Mouse (Mus musculus) skeletal muscle tissue, adult 2 months (tissue): ENCODE data around the gene Defb45.

Experiments used
- DNase-seq: peaks from one replicate; pipeline ENCODE4 v3.0.0-alpha.2; 2012; ENCODE audit warnings: low read depth, low spot score

The Defb45 gene

GRCm38 (mm10) chr2:152608719-152609118, 9.5 kb upstream of the Defb45 start:
- DNase-seq, result no peak

- DNase-seq, result no peak
Measured at GRCm38 (mm10) chr2:152607746-152608145, 8.5 kb upstream of the Defb45 start.

GRCm38 (mm10) chr2:152604057-152604456, 4.9 kb upstream of the Defb45 start, which contains the start of gene Defb36:
Gene Defb36 (plus strand): TSS chr2:152604327.
- no peak for DNase-seq

- no peak for DNase-seq
Measured at GRCm38 (mm10) chr2:152601275-152601960, 2.2 kb upstream of the Defb45 start.

GRCm38 (mm10) chr2:152600076-152600475, 877 bp upstream of the Defb45 start:
- DNase-seq, result no peak

- DNase-seq, result no peak
Measured at GRCm38 (mm10) chr2:152589021-152589420, 10.2 kb downstream of the Defb45 start.

GRCm38 (mm10) chr2:152588450-152588849, 10.7 kb downstream of the Defb45 start:
- DNase-seq, result no peak

GRCm38 (mm10) chr2:152586926-152587560, 12.2 kb downstream of the Defb45 start:
- DNase-seq, result no peak

- no peak for DNase-seq
Measured at GRCm38 (mm10) chr2:152580612-152581011, 18.6 kb downstream of the Defb45 start.

- no peak for DNase-seq
Measured at GRCm38 (mm10) chr2:152580107-152580506, 19.1 kb downstream of the Defb45 start, which contains the start of gene Defb19. Gene Defb19 (minus strand): TSS chr2:152580312.

- DNase-seq, result no peak
Measured at GRCm38 (mm10) chr2:152573484-152573883, 25.7 kb downstream of the Defb45 start.

GRCm38 (mm10) chr2:152572114-152572794, 26.9 kb downstream of the Defb45 start, which contains the start of gene Defb21:
Gene Defb21 (plus strand): TSS chr2:152572744.
- no peak for DNase-seq

- no peak for DNase-seq
Measured at GRCm38 (mm10) chr2:152570313-152570712, 28.9 kb downstream of the Defb45 start.

GRCm38 (mm10) chr2:152569881-152570280, 29.3 kb downstream of the Defb45 start:
- DNase-seq, result no peak

- DNase-seq, result no peak
Measured at GRCm38 (mm10) chr2:152569038-152569437, 30.2 kb downstream of the Defb45 start, which contains the start of gene Gm17416. Gene Gm17416 (plus strand): TSS chr2:152569338.

- no peak for DNase-seq
Measured at GRCm38 (mm10) chr2:152556655-152557054, 42.5 kb downstream of the Defb45 start.

- no peak for DNase-seq
Measured at GRCm38 (mm10) chr2:152553774-152554423, 45.3 kb downstream of the Defb45 start.

- DNase-seq, result no peak
Measured at GRCm38 (mm10) chr2:152548124-152548523, 51.1 kb downstream of the Defb45 start.

GRCm38 (mm10) chr2:152544691-152545090, 54.5 kb downstream of the Defb45 start:
- no peak for DNase-seq

GRCm38 (mm10) chr2:152543478-152543877, 55.7 kb downstream of the Defb45 start:
- no peak for DNase-seq
